Mouse (Mus musculus) E14TG2a.4 (cell line): Measurements from ENCODE around the gene Rfx1.

Source experiments
- CTCF ChIP-seq: conservative IDR thresholded peaks from 2 replicates; pipeline ENCODE4 v1.5.1; 2014; ENCODE audit warnings: low read length
- POU5F1 ChIP-seq: IDR thresholded peaks from 2 replicates; pipeline ENCODE4 v1.6.1; 2014; ENCODE audit warnings: low read length, borderline replicate concordance

DNA sequence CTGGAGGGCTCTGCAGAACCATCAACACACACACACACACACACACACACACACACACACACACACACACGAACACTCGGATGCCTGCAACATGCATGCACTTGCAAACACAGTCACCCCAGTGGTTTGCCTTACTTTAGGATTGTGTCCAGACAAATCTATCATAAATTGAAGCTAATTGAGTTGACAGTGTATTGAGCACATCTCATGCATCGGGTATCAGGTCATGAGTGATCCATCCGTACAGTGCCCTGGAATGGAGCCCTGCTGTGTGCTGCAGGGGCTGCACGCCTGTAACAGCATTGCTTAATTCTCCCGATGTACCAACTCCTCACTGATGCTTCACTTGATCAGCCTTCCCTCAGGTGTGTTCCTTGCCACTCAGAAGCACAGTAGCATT lies 49.0 kb downstream of the Rfx1 start:
- TF ChIP-seq CTCF (no peak), POU5F1 (no peak)
